Mouse (Mus musculus) adrenal gland, postnatal 4 days (tissue): ENCODE results near the gene Tfap2a. TPM values are rescaled to one million over a fixed set of nuclear protein-coding genes. Genes with fewer than 3 reads are reported as not detected.

Source experiments
- total RNA-seq, 2 experiments: library from RNA; stranded (reverse); gene quantifications; 2 replicates each; pipeline ENCODE4 v1.2.3; 2021

The Tfap2a gene
- total RNA-seq, 2 experiments from 2014 or later: 1.5 to 3.1 TPM

Other genes starting within 250 kb of the Tfap2a start
- 10 to 100 TPM; 10.3 to 11.0 TPM for gene Gcnt2, start 121.4 kb upstream of the Tfap2a start, total RNA-seq